Mouse (Mus musculus): ENCODE results near the gene Lmf1. TPM values are rescaled to one million over a fixed set of nuclear protein-coding genes. Genes with fewer than 3 reads are reported as not detected.

Lmf1 gene
- polyA plus RNA-seq, 1 experiment from 2014 or later: 16.3 TPM

DNA sequence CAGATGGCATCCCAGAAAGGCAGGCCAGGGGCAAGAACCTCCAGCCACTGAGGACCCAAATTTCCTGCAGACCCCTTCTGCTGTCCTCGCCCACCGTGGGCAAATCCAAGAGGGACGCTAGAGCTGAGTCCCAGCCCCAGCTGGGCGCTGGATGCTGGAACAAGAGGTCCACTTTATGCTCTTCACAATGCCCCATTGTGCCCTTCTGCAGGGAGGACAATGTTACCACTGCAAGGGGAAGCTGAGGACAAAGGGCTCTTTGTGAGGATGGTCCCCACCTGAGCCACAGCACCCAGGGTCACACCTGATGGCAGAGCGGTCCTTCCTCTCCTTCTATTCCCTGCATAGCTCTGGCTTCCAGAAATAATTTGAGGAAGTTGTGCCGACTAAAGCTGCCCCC is 1.6 kb upstream of the Lmf1 start:
- DNase-seq (ENCODE audit: low spot score) (no peak), ATAC-seq (ENCODE audit: low FRiP score, low TSS enrichment) (no peak)
- 57% methylated on average over 6 of the region's 6 CpGs for WGBS
- no peaks in the 10 kb centered on the region for H3K27me3 ChIP-seq (ENCODE audit: control insufficient read depth, insufficient read depth, low read length)
- no peaks in the 10 kb centered on the region for H3K9me3 ChIP-seq (ENCODE audit: control insufficient read depth, low read length)
- H3K27ac ChIP-seq (replicated peaks): no peak overlapping the region
- H3K4me2 ChIP-seq (replicated peaks; ENCODE audit: low read depth): no peak overlapping the region
- no peak for TF ChIP-seq EP300 (optimal IDR thresholded peaks at IDR 0.05)
- TF ChIP-seq CTCF (IDR thresholded peaks at IDR 0.05; ENCODE audit: low read depth): no peak
- no peak overlapping the region for H3K4me3 ChIP-seq (ENCODE audit: low read depth, low read length)
- H3K36me3 ChIP-seq (ENCODE audit: control insufficient read depth, insufficient read depth, low read length): no peaks in the 10 kb centered on the region
- H3K4me1 ChIP-seq (replicated peaks; ENCODE audit: control insufficient read depth, insufficient read depth): no peaks in the 10 kb centered on the region
- no peak overlapping the region for H3K9ac ChIP-seq (ENCODE audit: low read length)

DNA sequence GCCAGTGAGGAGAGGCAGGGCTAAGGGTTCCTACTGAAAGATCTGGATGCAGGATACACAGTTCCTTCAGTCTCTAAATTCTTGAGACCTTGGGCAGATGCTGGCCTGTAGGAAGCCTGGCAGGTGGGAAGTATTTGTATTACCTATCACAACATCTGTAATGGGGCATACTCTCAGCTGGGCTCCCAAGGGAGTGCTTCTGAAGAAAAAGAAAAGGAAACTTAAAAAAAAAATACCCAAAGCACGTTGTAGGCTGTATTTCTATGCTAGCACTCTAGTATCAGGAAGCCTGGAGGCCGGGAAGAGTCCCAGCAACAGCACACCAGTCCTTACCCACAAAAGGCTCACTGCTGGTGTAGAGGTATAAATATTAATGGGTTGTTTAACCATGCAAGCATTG is 1.2 kb upstream of the Lmf1 start:
- Histone ChIP-seq H3K4me1 (replicated peaks; ENCODE audit: control insufficient read depth, insufficient read depth) (no peaks in the 10 kb centered on the region), H3K4me3 (ENCODE audit: low read depth, low read length) (no peak overlapping the region), H3K27ac (replicated peaks) (no peak overlapping the region), H3K9me3 (ENCODE audit: control insufficient read depth, low read length) (no peaks in the 10 kb centered on the region), H3K36me3 (ENCODE audit: control insufficient read depth, insufficient read depth, low read length) (no peaks in the 10 kb centered on the region), H3K9ac (ENCODE audit: low read length) (no peak overlapping the region), H3K27me3 (ENCODE audit: control insufficient read depth, insufficient read depth, low read length) (no peaks in the 10 kb centered on the region), H3K4me2 (replicated peaks; ENCODE audit: low read depth) (no peak overlapping the region)
- 59% methylated on average over 2 of the region's 2 CpGs for WGBS
- TF ChIP-seq EP300 (optimal IDR thresholded peaks at IDR 0.05) (no peak), CTCF (IDR thresholded peaks at IDR 0.05; ENCODE audit: low read depth) (no peak)
- DNase-seq (ENCODE audit: low spot score): no peak
- no peak for ATAC-seq (ENCODE audit: low FRiP score, low TSS enrichment)

DNA sequence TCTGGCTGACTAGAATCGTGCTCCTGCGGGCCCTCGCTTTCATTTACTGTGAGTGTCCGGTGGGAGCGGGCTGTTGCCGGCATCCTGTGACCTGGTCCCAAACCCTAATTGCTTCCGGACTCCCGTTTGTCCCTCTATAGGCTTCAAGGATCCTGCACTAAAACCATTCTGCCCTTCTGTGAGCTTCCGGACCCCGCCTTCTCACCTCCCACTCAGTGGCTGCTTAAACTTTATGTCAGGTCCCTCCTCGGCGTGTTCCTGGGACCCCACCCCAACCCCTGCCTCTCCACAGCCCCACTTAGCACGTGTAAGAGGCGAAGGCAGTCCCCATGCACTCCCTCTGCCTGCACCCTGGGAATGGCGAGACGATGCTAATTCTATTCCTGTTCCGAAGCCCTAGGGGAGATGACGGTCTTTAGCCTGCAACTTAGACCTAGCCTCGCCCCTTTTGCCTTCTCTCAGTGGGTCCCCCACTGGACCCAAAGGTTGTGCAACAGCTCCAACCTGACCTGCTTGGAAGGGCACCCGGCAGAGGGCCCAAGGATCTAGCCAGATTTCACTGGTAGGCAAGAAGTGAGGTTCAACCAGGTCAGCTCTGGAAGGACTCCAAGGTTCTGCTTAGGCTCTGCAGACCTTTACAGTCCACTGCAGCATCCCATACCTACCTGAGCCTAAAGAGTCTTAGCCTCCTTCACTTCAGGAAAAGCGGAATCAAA is 605 bp downstream of the Lmf1 start:
- Histone ChIP-seq H3K27me3 (ENCODE audit: control insufficient read depth, insufficient read depth, low read length) (no peaks in the 10 kb centered on the region), H3K27ac (replicated peaks) (peak overlapping the region; percentile 35; the same call in 1 of the 2 replicates), H3K9me3 (ENCODE audit: control insufficient read depth, low read length) (no peaks in the 10 kb centered on the region), H3K4me3 (ENCODE audit: low read depth, low read length) (peak overlapping the region; percentile 78), H3K4me1 (replicated peaks; ENCODE audit: control insufficient read depth, insufficient read depth) (no peaks in the 10 kb centered on the region), H3K36me3 (ENCODE audit: control insufficient read depth, insufficient read depth, low read length) (no peaks in the 10 kb centered on the region), H3K9ac (ENCODE audit: low read length) (peak overlapping the region; percentile 73), H3K4me2 (replicated peaks; ENCODE audit: low read depth) (peak overlapping the region; percentile 83)
- TF ChIP-seq EP300 (optimal IDR thresholded peaks at IDR 0.05): no peak
- TF ChIP-seq CTCF (IDR thresholded peaks at IDR 0.05; ENCODE audit: low read depth): no peak
- 6% methylated on average over 21 of the region's 21 CpGs for WGBS
- ATAC-seq (ENCODE audit: low FRiP score, low TSS enrichment) (peak; percentile 53; the same call in 1 of the 2 replicates), DNase-seq (ENCODE audit: low spot score) (no peak)

GRCm38 (mm10) chr17:25582076-25582475 is 3.2 kb downstream of the Lmf1 start:
- H3K4me2 ChIP-seq (replicated peaks; ENCODE audit: low read depth): no peak overlapping the region
- DNase-seq (ENCODE audit: low spot score): no peak
- WGBS: 65% methylated on average over 8 of the region's 8 CpGs

DNA sequence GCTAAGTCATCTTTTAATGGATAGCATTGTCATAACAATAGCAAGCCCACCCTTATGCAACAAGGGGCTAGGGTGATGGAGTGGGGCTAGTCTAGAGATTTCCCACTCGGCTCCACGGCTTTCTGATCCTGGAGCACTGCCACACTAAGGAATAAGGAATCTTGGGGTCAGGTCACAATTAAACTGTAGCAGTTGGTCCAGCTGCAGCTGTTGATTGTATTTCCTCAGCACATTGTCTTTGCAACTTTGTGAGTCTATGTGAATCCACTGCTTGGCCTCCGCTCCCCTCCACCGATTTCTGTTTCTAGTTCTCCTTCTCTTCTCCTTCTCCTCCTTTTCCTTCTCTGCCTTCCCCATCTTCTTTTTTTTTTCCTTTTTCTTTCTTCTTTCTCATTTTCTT is 4.2 kb downstream of the Lmf1 start:
- Histone ChIP-seq H3K9me3 (ENCODE audit: control insufficient read depth, low read length) (no peaks in the 10 kb centered on the region), H3K4me1 (replicated peaks; ENCODE audit: control insufficient read depth, insufficient read depth) (no peaks in the 10 kb centered on the region), H3K4me2 (replicated peaks; ENCODE audit: low read depth) (no peak overlapping the region), H3K27ac (replicated peaks) (no peak overlapping the region), H3K9ac (ENCODE audit: low read length) (no peak overlapping the region), H3K27me3 (ENCODE audit: control insufficient read depth, insufficient read depth, low read length) (no peaks in the 10 kb centered on the region), H3K36me3 (ENCODE audit: control insufficient read depth, insufficient read depth, low read length) (no peaks in the 10 kb centered on the region; the same call in 1 of the 2 replicates), H3K4me3 (ENCODE audit: low read depth, low read length) (no peak overlapping the region)
- DNase-seq (ENCODE audit: low spot score) (no peak), ATAC-seq (ENCODE audit: low FRiP score, low TSS enrichment) (no peak)
- 53% methylated on average over 4 of the region's 4 CpGs for WGBS
- TF ChIP-seq EP300 (optimal IDR thresholded peaks at IDR 0.05) (no peak), CTCF (IDR thresholded peaks at IDR 0.05; ENCODE audit: low read depth) (no peak)

More at GRCm38 (mm10) chr17:25582076-25582475, 3.2 kb downstream of the Lmf1 start:
- H3K36me3 ChIP-seq (ENCODE audit: control insufficient read depth, insufficient read depth, low read length): no peaks in the 10 kb centered on the region
- no peak overlapping the region for H3K4me3 ChIP-seq (ENCODE audit: low read depth, low read length)
- H3K27ac ChIP-seq (replicated peaks): no peak overlapping the region
- H3K9me3 ChIP-seq (ENCODE audit: control insufficient read depth, low read length): no peaks in the 10 kb centered on the region
- no peak for ATAC-seq (ENCODE audit: low FRiP score, low TSS enrichment)
- no peaks in the 10 kb centered on the region for H3K27me3 ChIP-seq (ENCODE audit: control insufficient read depth, insufficient read depth, low read length)
- no peaks in the 10 kb centered on the region for H3K4me1 ChIP-seq (replicated peaks; ENCODE audit: control insufficient read depth, insufficient read depth)
- no peak for TF ChIP-seq EP300 (optimal IDR thresholded peaks at IDR 0.05)
- TF ChIP-seq CTCF (IDR thresholded peaks at IDR 0.05; ENCODE audit: low read depth): no peak
- H3K9ac ChIP-seq (ENCODE audit: low read length): no peak overlapping the region

DNA sequence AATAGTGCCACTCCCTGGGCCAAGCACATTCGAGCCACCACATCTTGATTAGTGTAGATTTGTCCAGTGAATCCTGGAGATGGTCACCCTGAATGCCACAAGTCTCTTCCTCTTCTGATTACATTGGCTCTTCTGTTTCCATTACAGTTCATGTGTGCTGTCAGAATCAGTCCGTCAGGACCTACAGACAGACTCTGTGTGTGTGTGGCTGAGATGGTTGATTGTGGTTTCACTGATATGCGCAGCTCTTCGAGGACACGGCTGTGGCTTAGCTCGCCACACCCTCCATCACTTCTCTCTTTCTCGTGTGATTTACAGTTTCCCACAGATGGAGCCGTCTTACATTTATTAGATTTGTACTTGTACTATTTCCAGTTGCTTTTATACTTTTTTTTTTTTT is 5.0 kb downstream of the Lmf1 start:
- H3K27ac ChIP-seq (replicated peaks): no peak overlapping the region
- no peaks in the 10 kb centered on the region for H3K27me3 ChIP-seq (ENCODE audit: control insufficient read depth, insufficient read depth, low read length)
- no peaks in the 10 kb centered on the region; the same call in none of the 2 replicates for H3K36me3 ChIP-seq (ENCODE audit: control insufficient read depth, insufficient read depth, low read length)
- H3K4me3 ChIP-seq (ENCODE audit: low read depth, low read length): no peak overlapping the region
- H3K4me2 ChIP-seq (replicated peaks; ENCODE audit: low read depth): no peak overlapping the region
- no peaks in the 10 kb centered on the region for H3K4me1 ChIP-seq (replicated peaks; ENCODE audit: control insufficient read depth, insufficient read depth)
- WGBS: 78% methylated on average over 8 of the region's 8 CpGs
- no peak for TF ChIP-seq EP300 (optimal IDR thresholded peaks at IDR 0.05)
- TF ChIP-seq CTCF (IDR thresholded peaks at IDR 0.05; ENCODE audit: low read depth): no peak
- ATAC-seq (ENCODE audit: low FRiP score, low TSS enrichment) (no peak), DNase-seq (ENCODE audit: low spot score) (no peak)
- no peak overlapping the region for H3K9ac ChIP-seq (ENCODE audit: low read length)
- H3K9me3 ChIP-seq (ENCODE audit: control insufficient read depth, low read length): no peaks in the 10 kb centered on the region

Data from stomach, postnatal 0 days (tissue).